Mouse (Mus musculus) intestine, postnatal 0 days (tissue): ENCODE data around the gene Atp5h. TPM values are rescaled to one million over a fixed set of nuclear protein-coding genes. Genes with fewer than 3 reads are reported as not detected.
A peak's percentile ranks its signal among the peaks of the same experiment; 100 is the strongest.
"Not testable (repeated sequence)": the region's sequence is repeated elsewhere in the genome, so short reads cannot be mapped to it uniquely, and the experiment has no call there.

Experiments
- ATAC-seq: fragments of 200-750 bp; cut with Nextera tagmentation; 2 replicates; pipeline ENCODE4 v1.8.0; 2017; ENCODE audit warnings: mild to moderate bottlenecking, moderate TSS enrichment, moderate library complexity
- H3K27ac ChIP-seq: fragments of 300-500 bp; sonication (generic); 2 replicates; pipeline ENCODE4 v1.5.1; 2014; ENCODE audit warnings: mild to moderate bottlenecking, low read depth, low read length, moderate library complexity
- H3K27me3 ChIP-seq: fragments of 300-500 bp; sonication (generic); replicated peaks from 2 replicates; pipeline ENCODE4 v1.6.1; 2014; ENCODE audit warnings: low read length, mixed read lengths; ENCODE audit not compliant: control insufficient read depth, insufficient read depth
- H3K36me3 ChIP-seq: fragments of 300-500 bp; sonication (generic); 2 replicates; pipeline ENCODE4 v1.6.1; 2014; ENCODE audit warnings: mild to moderate bottlenecking, moderate library complexity; ENCODE audit not compliant: control insufficient read depth, insufficient read depth
- H3K4me1 ChIP-seq: fragments of 300-500 bp; sonication (generic); replicated peaks from 2 replicates; pipeline ENCODE4 v1.6.1; 2014; ENCODE audit warnings: antibody characterized with exemption, low read length, mixed read lengths; ENCODE audit not compliant: control insufficient read depth, insufficient read depth
- H3K4me2 ChIP-seq: fragments of 300-500 bp; sonication (generic); replicated peaks from 2 replicates; pipeline ENCODE4 v1.6.1; 2014; ENCODE audit warnings: low read depth, mild to moderate bottlenecking, moderate library complexity
- H3K4me3 ChIP-seq: fragments of 300-500 bp; sonication (generic); 2 replicates; pipeline ENCODE4 v1.5.1; 2014; ENCODE audit warnings: low read depth, low read length
- H3K9ac ChIP-seq: fragments of 300-500 bp; sonication (generic); 2 replicates; pipeline ENCODE4 v1.6.1; 2014; ENCODE audit warnings: mild to moderate bottlenecking, low read depth, low read length
- H3K9me3 ChIP-seq: fragments of 300-500 bp; sonication (generic); 2 replicates; pipeline ENCODE4 v1.6.1; 2016; ENCODE audit warnings: mixed run types; ENCODE audit not compliant: control insufficient read depth
- CTCF ChIP-seq: sonication (generic); IDR thresholded peaks from 2 replicates; pipeline ENCODE4 v1.5.1; 2016; ENCODE audit warnings: low read depth, mild to moderate bottlenecking, control low read depth, antibody characterized with exemption, moderate library complexity
- WGBS: fragments of 180-500 bp; shearing (Covaris S2); extraction: QIAGEN DNeasy Blood & Tissue Kit; methylation state at CpG from one replicate; pipeline ENCODE4 v1.1.7; 2014; 5-methylcytosine and 5-hydroxymethylcytosine counted together
- polyA plus RNA-seq: library from polyadenylated mRNA; unstranded; fragments of >200 nt; fragmentation: Nextera tagmentation; extraction: Ambion mirVana; gene quantifications from 2 replicates; pipeline ENCODE4 v1.2.1, GENCODE M21; 2015

Gene Atp5h
- polyA plus RNA-seq, 1 experiment from 2014 or later: 1,272 TPM

GRCm38 (mm10) chr11:115393721-115394325, 25.9 kb downstream of the Atp5h start:
- ATAC-seq: no peak
- no peaks in the 10 kb centered on the region for H3K27me3 ChIP-seq
- no peak overlapping the region; the same call in 1 of the 2 replicates for H3K4me2 ChIP-seq
- no peaks in the 10 kb centered on the region for H3K4me1 ChIP-seq
- no peaks in the 10 kb centered on the region for H3K9me3 ChIP-seq
- no peak for TF ChIP-seq CTCF
- H3K27ac ChIP-seq: no peak overlapping the region; the same call in 1 of the 2 replicates
- H3K4me3 ChIP-seq: no peak overlapping the region
- peaks cover 11% of the 10 kb centered on the region; the same call in 1 of the 2 replicates for H3K36me3 ChIP-seq
- H3K9ac ChIP-seq: no peak overlapping the region
- 65% methylated on average over 34 of the region's 34 CpGs for WGBS

GRCm38 (mm10) chr11:115391358-115391757, 28.4 kb downstream of the Atp5h start:
- 93% methylated on average over 7 of the region's 7 CpGs for WGBS
- Histone ChIP-seq H3K27ac (no peak overlapping the region), H3K9ac (no peak overlapping the region), H3K4me1 (no peaks in the 10 kb centered on the region), H3K36me3 (peaks cover 11% of the 10 kb centered on the region; the same call in 1 of the 2 replicates), H3K4me2 (no peak overlapping the region), H3K9me3 (no peaks in the 10 kb centered on the region), H3K4me3 (no peak overlapping the region), H3K27me3 (no peaks in the 10 kb centered on the region)
- ATAC-seq: no peak
- no peak for TF ChIP-seq CTCF

GRCm38 (mm10) chr11:115386859-115387258, 32.9 kb downstream of the Atp5h start:
- H3K4me3 ChIP-seq, H3K4me1 ChIP-seq, H3K4me2 ChIP-seq, H3K27me3 ChIP-seq, H3K9ac ChIP-seq, H3K36me3 ChIP-seq, H3K9me3 ChIP-seq, H3K27ac ChIP-seq, ATAC-seq: not testable (repeated sequence)
- WGBS: 86% methylated on average over 3 of the region's 3 CpGs

GRCm38 (mm10) chr11:115384587-115384986, 35.2 kb downstream of the Atp5h start:
- TF ChIP-seq CTCF: no peak
- Histone ChIP-seq H3K4me3 (no peak overlapping the region), H3K9ac (no peak overlapping the region), H3K9me3 (no peaks in the 10 kb centered on the region), H3K36me3 (no peaks in the 10 kb centered on the region), H3K27me3 (0 out of 2 replicates have a peak, but pooled peaks cover 7% of the 10 kb centered on the region), H3K4me2 (no peak overlapping the region), H3K27ac (no peak overlapping the region), H3K4me1 (no peaks in the 10 kb centered on the region)
- ATAC-seq: no peak
- WGBS: 80% methylated on average over 5 of the region's 5 CpGs

GRCm38 (mm10) chr11:115383701-115384474, 35.9 kb downstream of the Atp5h start:
- H3K36me3 ChIP-seq: no peaks in the 10 kb centered on the region
- no peak overlapping the region for H3K9ac ChIP-seq
- H3K27ac ChIP-seq: no peak overlapping the region
- H3K4me3 ChIP-seq: no peak overlapping the region
- TF ChIP-seq CTCF: no peak
- ATAC-seq: no peak
- H3K9me3 ChIP-seq: no peaks in the 10 kb centered on the region
- no peaks in the 10 kb centered on the region for H3K4me1 ChIP-seq
- H3K27me3 ChIP-seq: 0 out of 2 replicates have a peak, but pooled peaks cover 7% of the 10 kb centered on the region
- H3K4me2 ChIP-seq: peak overlapping the region; percentile 21; the same call in 1 of the 2 replicates
- 54% methylated on average over 16 of the region's 16 CpGs for WGBS

- H3K27ac ChIP-seq: no peak overlapping the region
Observed at GRCm38 (mm10) chr11:115382891-115383290, 36.9 kb downstream of the Atp5h start.

More at GRCm38 (mm10) chr11:115382891-115383290, 36.9 kb downstream of the Atp5h start:
- Histone ChIP-seq H3K9ac (no peak overlapping the region), H3K4me1 (no peaks in the 10 kb centered on the region), H3K9me3 (no peaks in the 10 kb centered on the region), H3K4me2 (peak overlapping the region; percentile 99), H3K36me3 (no peaks in the 10 kb centered on the region), H3K27me3 (0 out of 2 replicates have a peak, but pooled peaks cover 7% of the 10 kb centered on the region), H3K4me3 (peak overlapping the region; percentile 79)
- 24% methylated on average over 5 of the region's 5 CpGs for WGBS
- no peak for TF ChIP-seq CTCF
- ATAC-seq: no peak
